Mouse (Mus musculus) heart, postnatal 14 days (tissue): ENCODE data around the gene Golga4. TPM values are rescaled to one million over a fixed set of nuclear protein-coding genes. Genes with fewer than 3 reads are reported as not detected.
"Not testable (repeated sequence)": the region's sequence is repeated elsewhere in the genome, so short reads cannot be mapped to it uniquely, and the experiment has no call there.

Experiments
- DNase-seq, 2 experiments: peaks; one replicate each; pipeline ENCODE4 v3.0.0; 2021 to 2022
- intact Hi-C: fragments of 180-260 bp; cut with DNase I; formaldehyde crosslinking; loops from one replicate; pipeline ENCODE4 v1.15.1; 2025
- total RNA-seq, 2 experiments: library from RNA; stranded (reverse); gene quantifications; 2 replicates each; pipeline ENCODE4 v1.2.3; 2021

Gene Golga4
- total RNA-seq, 2 experiments from 2014 or later, result 180 to 187 TPM

- intact Hi-C loops, result no loop called here
- DNase-seq, result no peak
Measured at GRCm38 (mm10) chr9:118574911-118575310, 68.8 kb downstream of the Golga4 start.

GRCm38 (mm10) chr9:118580371-118580770 lies 74.3 kb downstream of the Golga4 start:
- intact Hi-C loops, result no loop called here
- DNase-seq, result no peak

GRCm38 (mm10) chr9:118582757-118583156 lies 76.7 kb downstream of the Golga4 start:
- intact Hi-C loops, result no loop called here
- DNase-seq, result no peak

- no peak for DNase-seq
- intact Hi-C loops, result loop anchor here (5.0 kb wide), 2 partner anchors 287 to 482 kb away; no protein-coding TSS in a partner anchor
Measured at GRCm38 (mm10) chr9:118584838-118585237, 78.8 kb downstream of the Golga4 start.

GRCm38 (mm10) chr9:118585998-118586397 lies 79.9 kb downstream of the Golga4 start:
- intact Hi-C loops, result loop anchor here (5.0 kb wide), 2 partner anchors 286 to 481 kb away; no protein-coding TSS in a partner anchor
- DNase-seq, result no peak

GRCm38 (mm10) chr9:118587115-118587514 lies 81.0 kb downstream of the Golga4 start:
- DNase-seq, result no peak
- intact Hi-C loops, result loop anchor here (5.0 kb wide), 2 partner anchors 285 to 480 kb away; no protein-coding TSS in a partner anchor

GRCm38 (mm10) chr9:118589249-118589648 lies 83.2 kb downstream of the Golga4 start:
- peak in 1 of 2 experiments; percentile 30 for DNase-seq
- intact Hi-C loops, result loop anchor here (1.0 to 5.0 kb wide), 3 partner anchors 283 to 478 kb away; no protein-coding TSS in a partner anchor

GRCm38 (mm10) chr9:118590230-118590629 lies 84.2 kb downstream of the Golga4 start:
- DNase-seq, result peak in 1 of 2 experiments; percentile 44
- intact Hi-C loops, result no loop called here

- DNase-seq, result no peak
- intact Hi-C loops, result no loop called here
Measured at GRCm38 (mm10) chr9:118591633-118592032, 85.6 kb downstream of the Golga4 start.

GRCm38 (mm10) chr9:118592585-118593249 lies 86.7 kb downstream of the Golga4 start:
- peak in 1 of 2 experiments; percentile 23 for DNase-seq
- intact Hi-C loops, result no loop called here

GRCm38 (mm10) chr9:118593443-118593842 lies 87.4 kb downstream of the Golga4 start:
- no peak for DNase-seq
- intact Hi-C loops, result no loop called here

- no peak for DNase-seq
- intact Hi-C loops, result no loop called here
Measured at GRCm38 (mm10) chr9:118596767-118597166, 90.7 kb downstream of the Golga4 start.

GRCm38 (mm10) chr9:118600393-118600792 lies 94.3 kb downstream of the Golga4 start:
- intact Hi-C loops, DNase-seq: not testable (repeated sequence)

- intact Hi-C loops, result no loop called here
- no peak for DNase-seq
Measured at GRCm38 (mm10) chr9:118602576-118602975, 96.5 kb downstream of the Golga4 start.

GRCm38 (mm10) chr9:118606148-118606816 lies 100.2 kb downstream of the Golga4 start, which contains the start of gene Itga9:
Gene Itga9 (plus strand): TSS chr9:118606690.
- intact Hi-C loops, result loop anchor here (1.0 to 5.0 kb wide), 4 partner anchors 76 to 302 kb away; no protein-coding TSS in a partner anchor
- DNase-seq, result peak; percentile 95 to 96

GRCm38 (mm10) chr9:118606817-118607371 lies 100.8 kb downstream of the Golga4 start:
- intact Hi-C loops, result loop anchor here (1.0 to 5.0 kb wide), 4 partner anchors 75 to 301 kb away; no protein-coding TSS in a partner anchor
- DNase-seq, result peak; percentile 53 to 58

- intact Hi-C loops, result loop anchor here (5.0 kb wide), 2 partner anchors 74 to 119 kb away; no protein-coding TSS in a partner anchor
- no peak for DNase-seq
Measured at GRCm38 (mm10) chr9:118607701-118608401, 101.8 kb downstream of the Golga4 start.

- intact Hi-C loops, result loop anchor here (5.0 kb wide), 2 partner anchors 74 to 119 kb away; no protein-coding TSS in a partner anchor
- DNase-seq, result peak in 1 of 2 experiments; percentile 54
Measured at GRCm38 (mm10) chr9:118608556-118608955, 102.5 kb downstream of the Golga4 start.

GRCm38 (mm10) chr9:118610060-118610459 lies 104.0 kb downstream of the Golga4 start:
- peak; percentile 51 to 69 for DNase-seq

GRCm38 (mm10) chr9:118611111-118611541 lies 105.1 kb downstream of the Golga4 start:
- peak; percentile 67 to 70 for DNase-seq
- intact Hi-C loops, result no loop called here

More at GRCm38 (mm10) chr9:118610060-118610459, 104.0 kb downstream of the Golga4 start:
- intact Hi-C loops, result no loop called here
